Mouse (Mus musculus): ENCODE results near the gene Iqcf1.

GRCm38 (mm10) chr9:106453271-106454070 lies 46.3 kb upstream of the Iqcf1 start, which contains the start of gene Pcbp4:
- TF ChIP-seq CTCF (IDR thresholded peaks at IDR 0.05; ENCODE audit: extremely low read depth, insufficient read depth, low read length), result no peak
- TF ChIP-seq POLR2A (IDR thresholded peaks at IDR 0.05; ENCODE audit: extremely low read depth, insufficient read depth, low read length), result 0 out of 2 replicates have a peak, but pooled peaks have one; percentile 16
